Mouse (Mus musculus): ENCODE measurements at regions not wholly inside any gene's neighbourhood (a gene's known extent, or its start where the extent isn't known, plus 50 kb on each side); places are given as distances from the start of the nearest gene placed in this dataset.

- TF ChIP-seq POLR2A (IDR thresholded peaks at IDR 0.05; ENCODE audit: extremely low read depth, insufficient read depth, low read length): no peak
- TF ChIP-seq CTCF (IDR thresholded peaks at IDR 0.05; ENCODE audit: low read depth, low read length): peak; percentile 72
Observed at GRCm38 (mm10) chr7:37346041-37346440, 427.4 kb downstream of the Zfp536 start.

Data from liver, adult 2 months (tissue).